8 mouse cellular contexts compared by ENCODE assay signal in genomic region chr11:82763742-82764437, GRCm38 (mm10). TPM values are rescaled to one million over a fixed set of nuclear protein-coding genes. Genes with fewer than 3 reads are reported as not detected.
DNase-seq lines count a peak whose midpoint lies in the region; ATAC-seq and TF ChIP-seq lines count a peak whose summit lies in the region.

TSS of gene Cct6b (minus strand) at chr11:82764321.
TSS of gene Zfp830 (plus strand) at chr11:82764345.

- peak within 1 kb of the TSS; percentile 97 for H3K4me2 ChIP-seq in heart, embryonic 11.5 days
- H3K4me2 ChIP-seq in kidney, embryonic 15.5 days = peak within 1 kb of the TSS; percentile 88
- peak within 1 kb of the TSS; percentile 79 for H3K4me2 ChIP-seq in limb, embryonic 15.5 days
- peak within 1 kb of the TSS; percentile 94 for H3K4me2 ChIP-seq in midbrain, postnatal 0 days (ENCODE audit: low read depth, low read length, poor library complexity, severe bottlenecking)

- peaks cover 21% of the 10 kb centered on the region for H3K36me3 ChIP-seq in erythroblast, embryonic 14.5 days (ENCODE audit: control insufficient read depth)
- H3K36me3 ChIP-seq in heart, embryonic 11.5 days (ENCODE audit: control insufficient read depth, insufficient read depth, low read length) = peaks cover 4% of the 10 kb centered on the region; the same call in 1 of the 2 replicates
- H3K36me3 ChIP-seq in kidney, embryonic 15.5 days = peaks cover 10% of the 10 kb centered on the region
- peaks cover 3% of the 10 kb centered on the region; the same call in 1 of the 2 replicates for H3K36me3 ChIP-seq in limb, embryonic 15.5 days
- no peaks in the 10 kb centered on the region for H3K36me3 ChIP-seq in midbrain, postnatal 0 days (ENCODE audit: insufficient read depth, low read length)

- peak within 1 kb of the TSS; percentile 93 for H3K27ac ChIP-seq in heart, embryonic 11.5 days (ENCODE audit: low read depth, low read length)
- H3K27ac ChIP-seq in kidney, embryonic 15.5 days = peak within 1 kb of the TSS; percentile 96
- peak within 1 kb of the TSS; percentile 97 for H3K27ac ChIP-seq in limb, embryonic 15.5 days
- peak within 1 kb of the TSS; percentile 87 for H3K27ac ChIP-seq in midbrain, postnatal 0 days (ENCODE audit: low read depth, low read length)

- H3K4me1 ChIP-seq in erythroblast, embryonic 14.5 days (ENCODE audit: control insufficient read depth) = peaks cover 36% of the 10 kb centered on the region
- peaks cover 10% of the 10 kb centered on the region for H3K4me1 ChIP-seq in heart, embryonic 11.5 days (ENCODE audit: control insufficient read depth, insufficient read depth, low read length)
- H3K4me1 ChIP-seq in kidney, embryonic 15.5 days = peaks cover 22% of the 10 kb centered on the region
- peaks cover 22% of the 10 kb centered on the region for H3K4me1 ChIP-seq in limb, embryonic 15.5 days
- H3K4me1 ChIP-seq in midbrain, postnatal 0 days (ENCODE audit: insufficient read depth, low read length) = peaks cover 11% of the 10 kb centered on the region; the same call in 1 of the 2 replicates

- 0 out of 2 replicates have a peak, but pooled peaks cover 2% of the 10 kb centered on the region for H3K27me3 ChIP-seq in erythroblast, embryonic 14.5 days (ENCODE audit: control insufficient read depth)
- H3K27me3 ChIP-seq in heart, embryonic 11.5 days (ENCODE audit: control insufficient read depth, insufficient read depth, low read length) = no peaks in the 10 kb centered on the region
- peaks cover 3% of the 10 kb centered on the region; the same call in 1 of the 2 replicates for H3K27me3 ChIP-seq in kidney, embryonic 15.5 days
- no peaks in the 10 kb centered on the region for H3K27me3 ChIP-seq in limb, embryonic 15.5 days
- H3K27me3 ChIP-seq in midbrain, postnatal 0 days (ENCODE audit: insufficient read depth, low read length) = no peaks in the 10 kb centered on the region

- under 1% methylated on average over 44 of the region's 44 CpGs for WGBS in heart, embryonic 11.5 days (ENCODE audit: insufficient replicate concordance)
- WGBS in kidney, embryonic 15.5 days = under 1% methylated on average over 44 of the region's 44 CpGs
- under 1% methylated on average over 44 of the region's 44 CpGs for WGBS in limb, embryonic 15.5 days
- WGBS in midbrain, postnatal 0 days = under 1% methylated on average over 44 of the region's 44 CpGs

- DNase-seq in CD4-positive, CD25-positive, alpha-beta regulatory T cell, adult 2 months (ENCODE audit: low read depth, low spot score) = peak; percentile 95
- DNase-seq in brain, embryonic 18.5 days (ENCODE audit: low read depth, low spot score) = peak; percentile 88
- DNase-seq in midbrain, postnatal 0 days (ENCODE audit: low spot score) = peak; percentile 98
- peak; percentile 81 to 87 for DNase-seq in spleen, postnatal 14 days (ENCODE audit: low spot score in 2 of 2)

- peak; percentile 32 for TF ChIP-seq CTCF in midbrain, postnatal 0 days (IDR thresholded peaks at IDR 0.05)

- peak within 1 kb of the TSS; percentile 93 for H3K9ac ChIP-seq in heart, embryonic 11.5 days (ENCODE audit: low read depth, low read length)
- peak within 1 kb of the TSS; percentile 93 for H3K9ac ChIP-seq in kidney, embryonic 15.5 days
- H3K9ac ChIP-seq in limb, embryonic 15.5 days = peak within 1 kb of the TSS; percentile 82
- H3K9ac ChIP-seq in midbrain, postnatal 0 days (replicated peaks; ENCODE audit: low read length, poor library complexity, severe bottlenecking) = peak within 1 kb of the TSS; percentile 81

- peaks cover 3% of the 10 kb centered on the region; the same call in 1 of the 2 replicates for H3K9me3 ChIP-seq in erythroblast, embryonic 14.5 days (ENCODE audit: control insufficient read depth, low read length)
- no peaks in the 10 kb centered on the region for H3K9me3 ChIP-seq in heart, embryonic 11.5 days (replicated peaks; ENCODE audit: control insufficient read depth, low read length)
- H3K9me3 ChIP-seq in kidney, embryonic 15.5 days (replicated peaks) = no peaks in the 10 kb centered on the region
- no peaks in the 10 kb centered on the region for H3K9me3 ChIP-seq in limb, embryonic 15.5 days
- no peaks in the 10 kb centered on the region for H3K9me3 ChIP-seq in midbrain, postnatal 0 days (ENCODE audit: low read length)

- peak within 1 kb of the TSS; percentile 68 for H3K4me3 ChIP-seq in erythroblast, embryonic 14.5 days (replicated peaks)
- H3K4me3 ChIP-seq in heart, embryonic 11.5 days (ENCODE audit: low read depth, low read length) = peak within 1 kb of the TSS; percentile 98
- peak within 1 kb of the TSS; percentile 76 for H3K4me3 ChIP-seq in kidney, embryonic 15.5 days (replicated peaks)
- peak within 1 kb of the TSS; percentile 94 for H3K4me3 ChIP-seq in limb, embryonic 15.5 days
- H3K4me3 ChIP-seq in midbrain, postnatal 0 days (ENCODE audit: low read depth, low read length) = peak within 1 kb of the TSS; percentile 89

- peak; percentile 97 for ATAC-seq in heart, embryonic 11.5 days (replicated peaks; ENCODE audit: insufficient number of reproducible peaks, low FRiP score, low TSS enrichment)
- ATAC-seq in kidney, embryonic 15.5 days (replicated peaks; ENCODE audit: low FRiP score) = peak; percentile 99
- peak; percentile 95 for ATAC-seq in limb, embryonic 15.5 days (ENCODE audit: insufficient number of reproducible peaks, low FRiP score, low TSS enrichment, low read depth)
- ATAC-seq in midbrain, postnatal 0 days (ENCODE audit: low FRiP score) = peak; percentile 99

RNA-seq across cellular contexts. Expression of gene Cct6b, which starts in this region (rescaled TPM):
- 0.03 and 0.07 TPM in 2 replicates for polyA plus RNA-seq in erythroblast, embryonic 14.5 days (2012)
- 0.14 and 0.32 TPM in 2 replicates for polyA plus RNA-seq in heart, embryonic 11.5 days (2014; fragmentation: Nextera tagmentation; extraction: Ambion mirVana)
- polyA plus RNA-seq in kidney, embryonic 15.5 days (2015; fragmentation: Nextera tagmentation; extraction: Ambion mirVana) = 0.39 and 0.44 TPM in 2 replicates
- polyA plus RNA-seq in limb, embryonic 15.5 days (2015; fragmentation: Nextera tagmentation; extraction: Ambion mirVana) = 0.18 and 0.43 TPM in 2 replicates
- 0.24 TPM in 1 of 2 replicates, not detected in the other for total RNA-seq in midbrain, postnatal 0 days (2014; rRNA removed)
- polyA plus RNA-seq in midbrain, postnatal 0 days (2015; fragmentation: Nextera tagmentation; extraction: Ambion mirVana) = 0.25 and 0.44 TPM in 2 replicates

RNA-seq across cellular contexts. Expression of gene Zfp830, which starts in this region (rescaled TPM):
- 1.7 and 2.0 TPM in 2 replicates for polyA plus RNA-seq in erythroblast, embryonic 14.5 days (2012)
- polyA plus RNA-seq in heart, embryonic 11.5 days (2014; fragmentation: Nextera tagmentation; extraction: Ambion mirVana) = 31.7 and 32.2 TPM in 2 replicates
- polyA plus RNA-seq in kidney, embryonic 15.5 days (2015; fragmentation: Nextera tagmentation; extraction: Ambion mirVana) = 42.0 and 44.6 TPM in 2 replicates
- 40.5 and 41.4 TPM in 2 replicates for polyA plus RNA-seq in limb, embryonic 15.5 days (2015; fragmentation: Nextera tagmentation; extraction: Ambion mirVana)
- total RNA-seq in midbrain, postnatal 0 days (2014; rRNA removed) = 15.7 and 18.7 TPM in 2 replicates
- polyA plus RNA-seq in midbrain, postnatal 0 days (2015; fragmentation: Nextera tagmentation; extraction: Ambion mirVana) = 17.4 and 17.9 TPM in 2 replicates

Comparison
In these comparisons a context has a peak if more than half of its experiments do, and no peak if none do; other contexts are left out.
1. Peak in every context shown above with its lines: DNase-seq, ATAC-seq, H3K4me3 ChIP-seq and H3K27ac ChIP-seq.